Mouse (Mus musculus): ENCODE data around the gene Adcy3. TPM values are rescaled to one million over a fixed set of nuclear protein-coding genes. Genes with fewer than 3 reads are reported as not detected.

The Adcy3 gene
- polyA plus RNA-seq, 1 experiment from 2014 or later = 4.8 TPM

DNA sequence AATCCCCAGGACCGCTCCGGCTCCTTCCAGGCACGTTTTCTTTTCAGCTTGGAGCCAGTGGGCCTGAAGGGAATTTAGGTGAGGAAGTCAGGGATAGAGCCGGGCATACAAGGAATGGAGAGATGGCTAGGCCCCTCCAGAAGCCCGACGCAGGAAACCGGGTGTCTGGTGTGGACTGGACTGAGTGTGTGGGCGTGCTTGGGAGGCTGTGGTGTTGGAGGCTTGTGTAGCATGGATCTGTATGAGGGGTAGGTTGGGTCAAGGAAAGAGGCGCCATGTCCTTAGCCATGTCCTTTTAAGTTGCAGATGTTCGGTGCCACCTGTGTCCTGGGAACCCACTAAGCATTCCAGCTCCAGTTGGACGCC lies 927 bp downstream of the Adcy3 start:
- Histone ChIP-seq H3K27ac (replicated peaks in 1 of 2; ENCODE audit: control insufficient read depth in 1 of 2, insufficient read depth in 1 of 2, low read depth in 2 of 2, low read length in 2 of 2) (no peak overlapping the region), H3K9me3 (ENCODE audit: control insufficient read depth, low read length) (peaks cover 6% of the 10 kb centered on the region; the same call in 1 of the 2 replicates), H3K4me2 (ENCODE audit: low read length) (peak overlapping the region; percentile 84), H3K27me3 (ENCODE audit: control insufficient read depth, insufficient read depth, low read length) (no peaks in the 10 kb centered on the region), H3K9ac (ENCODE audit: low read length) (peak overlapping the region; percentile 72), H3K4me1 (ENCODE audit: control insufficient read depth in 2 of 2, insufficient read depth in 2 of 2, low read length in 2 of 2) (peaks cover 4 to 9% of the 10 kb centered on the region in 2 experiments; a peak in 2 of 4 replicates), H3K36me3 (ENCODE audit: control insufficient read depth, insufficient read depth, low read length) (no peaks in the 10 kb centered on the region), H3K4me3 (ENCODE audit: control insufficient read depth in 1 of 2, insufficient read depth in 1 of 2, low read depth in 1 of 2, low read length in 2 of 2) (peak overlapping the region; percentile 58 to 61)
- WGBS = 20% methylated on average over 11 of the region's 11 CpGs
- ATAC-seq (ENCODE audit: insufficient number of reproducible peaks, insufficient read depth, low FRiP score, low read depth) = no peak

- no peaks in the 10 kb centered on the region for H3K36me3 ChIP-seq (ENCODE audit: control insufficient read depth, insufficient read depth, low read length)
- no peak overlapping the region for H3K9ac ChIP-seq (ENCODE audit: low read length)
- no peak overlapping the region for H3K27ac ChIP-seq (replicated peaks in 1 of 2; ENCODE audit: control insufficient read depth in 1 of 2, insufficient read depth in 1 of 2, low read depth in 2 of 2, low read length in 2 of 2)
- H3K4me1 ChIP-seq (ENCODE audit: control insufficient read depth in 2 of 2, insufficient read depth in 2 of 2, low read length in 2 of 2) = peaks cover 8 to 9% of the 10 kb centered on the region in 2 experiments
- WGBS = 88% methylated on average over 5 of the region's 5 CpGs
- H3K9me3 ChIP-seq (ENCODE audit: control insufficient read depth, low read length) = no peaks in the 10 kb centered on the region
- ATAC-seq (ENCODE audit: insufficient number of reproducible peaks, insufficient read depth, low FRiP score, low read depth) = no peak
- H3K27me3 ChIP-seq (ENCODE audit: control insufficient read depth, insufficient read depth, low read length) = no peaks in the 10 kb centered on the region
- H3K4me3 ChIP-seq (ENCODE audit: control insufficient read depth in 1 of 2, insufficient read depth in 1 of 2, low read depth in 1 of 2, low read length in 2 of 2) = no peak overlapping the region
- no peak overlapping the region for H3K4me2 ChIP-seq (ENCODE audit: low read length)
Measured at GRCm38 (mm10) chr12:4143179-4143578, 10.3 kb downstream of the Adcy3 start.

DNA sequence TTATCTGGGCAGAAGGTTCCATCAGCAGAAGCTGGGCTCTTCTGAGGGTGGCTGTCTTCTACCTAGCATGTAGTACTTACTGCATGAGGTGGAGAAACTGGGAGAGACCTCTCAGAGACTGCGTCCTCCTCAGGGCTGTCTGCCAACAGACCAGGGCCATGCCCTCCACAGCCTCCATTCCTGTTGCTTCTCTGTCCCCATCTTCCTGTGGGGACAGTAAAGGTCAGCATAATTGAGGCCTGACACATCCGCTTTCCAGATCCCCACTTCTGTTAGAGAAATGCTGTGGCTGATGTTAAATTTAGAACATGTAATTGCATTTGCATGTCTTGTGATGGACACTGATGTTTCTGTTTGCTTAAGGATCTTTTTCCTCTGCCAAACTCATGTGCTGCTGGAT lies 18.0 kb downstream of the Adcy3 start:
- H3K4me1 ChIP-seq (ENCODE audit: control insufficient read depth in 2 of 2, insufficient read depth in 2 of 2, low read length in 2 of 2) = peaks cover 0 to 12% of the 10 kb centered on the region in 2 experiments; a peak in 1 of 4 replicates
- 37% methylated on average over 2 of the region's 2 CpGs for WGBS

DNA sequence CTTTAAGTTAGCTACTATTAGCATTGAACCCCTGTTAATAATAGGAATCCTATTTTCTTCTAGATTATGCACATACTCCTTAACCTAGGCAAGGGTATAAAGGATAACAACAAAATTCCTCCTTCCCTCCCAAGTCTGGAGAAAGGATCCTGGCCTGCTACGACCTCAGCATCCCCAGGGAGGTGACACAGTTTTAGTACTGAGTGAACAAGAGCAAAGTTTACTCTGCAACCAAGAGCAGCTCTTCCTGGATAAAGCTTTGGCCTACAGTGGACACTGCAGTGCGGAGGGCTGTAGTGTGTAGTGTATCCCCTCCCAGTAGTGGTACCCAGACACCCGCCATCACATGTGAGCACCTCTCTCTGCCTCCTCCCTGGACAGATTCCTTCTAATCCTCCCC lies 19.1 kb downstream of the Adcy3 start:
- H3K9ac ChIP-seq (ENCODE audit: low read length) = no peak overlapping the region
- no peaks in the 10 kb centered on the region for H3K27me3 ChIP-seq (ENCODE audit: control insufficient read depth, insufficient read depth, low read length)
- ATAC-seq (ENCODE audit: insufficient number of reproducible peaks, insufficient read depth, low FRiP score, low read depth) = no peak
- H3K4me3 ChIP-seq (ENCODE audit: control insufficient read depth in 1 of 2, insufficient read depth in 1 of 2, low read depth in 1 of 2, low read length in 2 of 2) = no peak overlapping the region
- H3K27ac ChIP-seq (replicated peaks in 1 of 2; ENCODE audit: control insufficient read depth in 1 of 2, insufficient read depth in 1 of 2, low read depth in 2 of 2, low read length in 2 of 2) = no peak overlapping the region
- H3K36me3 ChIP-seq (ENCODE audit: control insufficient read depth, insufficient read depth, low read length) = no peaks in the 10 kb centered on the region
- H3K9me3 ChIP-seq (ENCODE audit: control insufficient read depth, low read length) = no peaks in the 10 kb centered on the region
- peaks cover 0 to 12% of the 10 kb centered on the region in 2 experiments; a peak in 1 of 4 replicates for H3K4me1 ChIP-seq (ENCODE audit: control insufficient read depth in 2 of 2, insufficient read depth in 2 of 2, low read length in 2 of 2)
- no peak overlapping the region for H3K4me2 ChIP-seq (ENCODE audit: low read length)
- 87% methylated on average over 3 of the region's 3 CpGs for WGBS

More for the DNA sequence above, 18.0 kb downstream of the Adcy3 start:
- Histone ChIP-seq H3K4me3 (ENCODE audit: control insufficient read depth in 1 of 2, insufficient read depth in 1 of 2, low read depth in 1 of 2, low read length in 2 of 2) (no peak overlapping the region), H3K27ac (replicated peaks in 1 of 2; ENCODE audit: control insufficient read depth in 1 of 2, insufficient read depth in 1 of 2, low read depth in 2 of 2, low read length in 2 of 2) (no peak overlapping the region), H3K4me2 (ENCODE audit: low read length) (no peak overlapping the region), H3K36me3 (ENCODE audit: control insufficient read depth, insufficient read depth, low read length) (no peaks in the 10 kb centered on the region), H3K27me3 (ENCODE audit: control insufficient read depth, insufficient read depth, low read length) (no peaks in the 10 kb centered on the region), H3K9me3 (ENCODE audit: control insufficient read depth, low read length) (no peaks in the 10 kb centered on the region), H3K9ac (ENCODE audit: low read length) (no peak overlapping the region)
- ATAC-seq (ENCODE audit: insufficient number of reproducible peaks, insufficient read depth, low FRiP score, low read depth) = no peak

GRCm38 (mm10) chr12:4157466-4157865 lies 24.6 kb downstream of the Adcy3 start:
- H3K4me2 ChIP-seq (ENCODE audit: low read length) = no peak overlapping the region
- peaks cover 3 to 13% of the 10 kb centered on the region in 2 experiments for H3K4me1 ChIP-seq (ENCODE audit: control insufficient read depth in 2 of 2, insufficient read depth in 2 of 2, low read length in 2 of 2)
- ATAC-seq (ENCODE audit: insufficient number of reproducible peaks, insufficient read depth, low FRiP score, low read depth) = no peak
- H3K36me3 ChIP-seq (ENCODE audit: control insufficient read depth, insufficient read depth, low read length) = no peaks in the 10 kb centered on the region
- H3K4me3 ChIP-seq (ENCODE audit: control insufficient read depth in 1 of 2, insufficient read depth in 1 of 2, low read depth in 1 of 2, low read length in 2 of 2) = no peak overlapping the region
- H3K27ac ChIP-seq (replicated peaks in 1 of 2; ENCODE audit: control insufficient read depth in 1 of 2, insufficient read depth in 1 of 2, low read depth in 2 of 2, low read length in 2 of 2) = no peak overlapping the region
- H3K9ac ChIP-seq (ENCODE audit: low read length) = no peak overlapping the region
- H3K27me3 ChIP-seq (ENCODE audit: control insufficient read depth, insufficient read depth, low read length) = no peaks in the 10 kb centered on the region
- no peaks in the 10 kb centered on the region for H3K9me3 ChIP-seq (ENCODE audit: control insufficient read depth, low read length)
- 40% methylated on average over 2 of the region's 2 CpGs for WGBS

DNA sequence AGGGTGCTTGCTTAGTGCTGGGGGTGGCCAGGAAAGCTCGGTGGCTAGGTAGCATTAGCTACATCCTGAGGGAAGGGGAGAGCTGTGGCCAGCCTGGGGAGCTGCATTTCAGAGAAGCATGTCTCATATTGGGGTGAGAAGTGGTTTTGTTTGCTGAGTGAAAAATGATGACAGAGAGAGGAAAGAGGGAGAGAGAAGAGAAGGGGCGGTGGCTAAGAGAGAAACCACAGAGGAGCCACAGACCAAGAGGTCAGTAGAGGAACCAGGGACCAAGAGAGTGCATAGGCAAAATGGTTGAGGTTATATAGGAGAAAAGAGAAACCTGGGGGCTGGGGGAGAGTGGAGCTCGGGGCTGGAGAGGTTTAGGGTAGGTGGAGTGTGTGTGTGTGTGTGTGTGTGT lies 25.3 kb downstream of the Adcy3 start:
- Histone ChIP-seq H3K4me1 (ENCODE audit: control insufficient read depth in 2 of 2, insufficient read depth in 2 of 2, low read length in 2 of 2) (peaks cover 3 to 13% of the 10 kb centered on the region in 2 experiments), H3K4me2 (ENCODE audit: low read length) (no peak overlapping the region), H3K4me3 (ENCODE audit: control insufficient read depth in 1 of 2, insufficient read depth in 1 of 2, low read depth in 1 of 2, low read length in 2 of 2) (no peak overlapping the region), H3K27ac (replicated peaks in 1 of 2; ENCODE audit: control insufficient read depth in 1 of 2, insufficient read depth in 1 of 2, low read depth in 2 of 2, low read length in 2 of 2) (no peak overlapping the region), H3K27me3 (ENCODE audit: control insufficient read depth, insufficient read depth, low read length) (no peaks in the 10 kb centered on the region), H3K9me3 (ENCODE audit: control insufficient read depth, low read length) (no peaks in the 10 kb centered on the region), H3K9ac (ENCODE audit: low read length) (no peak overlapping the region), H3K36me3 (ENCODE audit: control insufficient read depth, insufficient read depth, low read length) (no peaks in the 10 kb centered on the region)
- 82% methylated on average over 3 of the region's 3 CpGs for WGBS
- ATAC-seq (ENCODE audit: insufficient number of reproducible peaks, insufficient read depth, low FRiP score, low read depth) = no peak

GRCm38 (mm10) chr12:4158868-4159632 lies 26.1 kb downstream of the Adcy3 start:
- WGBS = 89% methylated on average over 7 of the region's 7 CpGs
- ATAC-seq (ENCODE audit: insufficient number of reproducible peaks, insufficient read depth, low FRiP score, low read depth) = no peak

GRCm38 (mm10) chr12:4160322-4160721 lies 27.4 kb downstream of the Adcy3 start:
- no peak overlapping the region for H3K4me3 ChIP-seq (ENCODE audit: control insufficient read depth in 1 of 2, insufficient read depth in 1 of 2, low read depth in 1 of 2, low read length in 2 of 2)
- no peaks in the 10 kb centered on the region for H3K36me3 ChIP-seq (ENCODE audit: control insufficient read depth, insufficient read depth, low read length)
- no peaks in the 10 kb centered on the region for H3K9me3 ChIP-seq (ENCODE audit: control insufficient read depth, low read length)
- WGBS = 57% methylated on average over 7 of the region's 7 CpGs
- no peaks in the 10 kb centered on the region for H3K27me3 ChIP-seq (ENCODE audit: control insufficient read depth, insufficient read depth, low read length)
- peaks cover 3 to 9% of the 10 kb centered on the region in 2 experiments for H3K4me1 ChIP-seq (ENCODE audit: control insufficient read depth in 2 of 2, insufficient read depth in 2 of 2, low read length in 2 of 2)
- H3K9ac ChIP-seq (ENCODE audit: low read length) = no peak overlapping the region
- H3K27ac ChIP-seq (replicated peaks in 1 of 2; ENCODE audit: control insufficient read depth in 1 of 2, insufficient read depth in 1 of 2, low read depth in 2 of 2, low read length in 2 of 2) = no peak overlapping the region
- ATAC-seq (ENCODE audit: insufficient number of reproducible peaks, insufficient read depth, low FRiP score, low read depth) = no peak
- no peak overlapping the region for H3K4me2 ChIP-seq (ENCODE audit: low read length)

More at GRCm38 (mm10) chr12:4158868-4159632, 26.1 kb downstream of the Adcy3 start:
- Histone ChIP-seq H3K36me3 (ENCODE audit: control insufficient read depth, insufficient read depth, low read length) (no peaks in the 10 kb centered on the region), H3K4me2 (ENCODE audit: low read length) (no peak overlapping the region), H3K27me3 (ENCODE audit: control insufficient read depth, insufficient read depth, low read length) (no peaks in the 10 kb centered on the region), H3K4me1 (ENCODE audit: control insufficient read depth in 2 of 2, insufficient read depth in 2 of 2, low read length in 2 of 2) (peaks cover 3 to 13% of the 10 kb centered on the region in 2 experiments), H3K9me3 (ENCODE audit: control insufficient read depth, low read length) (no peaks in the 10 kb centered on the region), H3K9ac (ENCODE audit: low read length) (no peak overlapping the region), H3K27ac (replicated peaks in 1 of 2; ENCODE audit: control insufficient read depth in 1 of 2, insufficient read depth in 1 of 2, low read depth in 2 of 2, low read length in 2 of 2) (no peak overlapping the region), H3K4me3 (ENCODE audit: control insufficient read depth in 1 of 2, insufficient read depth in 1 of 2, low read depth in 1 of 2, low read length in 2 of 2) (no peak overlapping the region)

Measured in heart, embryonic 14.5 days (tissue).